Mouse (Mus musculus) embryonic facial prominence, embryonic 11.5 days (tissue): ENCODE data around the gene Ank3. TPM values are rescaled to one million over a fixed set of nuclear protein-coding genes. Genes with fewer than 3 reads are reported as not detected.

Experiments
- ATAC-seq: fragments of 200-750 bp; cut with Nextera tagmentation; replicated peaks from 2 replicates; pipeline ENCODE4 v1.8.0; 2017; ENCODE audit warnings: low read depth; ENCODE audit not compliant: insufficient number of reproducible peaks, low FRiP score, low TSS enrichment
- DNase-seq: peaks from one replicate; pipeline ENCODE4 v3.0.0-alpha.2; 2015; ENCODE audit warnings: low spot score
- H3K27ac ChIP-seq: fragments of 300-500 bp; sonication (generic); replicated peaks from 2 replicates; pipeline ENCODE4 v1.5.1; 2014; ENCODE audit warnings: mild to moderate bottlenecking, low read depth, low read length, control low read depth
- H3K27me3 ChIP-seq: fragments of 300-500 bp; sonication (generic); 2 replicates; pipeline ENCODE4 v1.6.1; 2014; ENCODE audit warnings: mild to moderate bottlenecking, low read length, moderate library complexity, mixed read lengths; ENCODE audit not compliant: control insufficient read depth, insufficient read depth
- H3K36me3 ChIP-seq: fragments of 300-500 bp; sonication (generic); replicated peaks from 2 replicates; pipeline ENCODE4 v1.6.1; 2014; ENCODE audit warnings: low read depth, mild to moderate bottlenecking, low read length, moderate library complexity, mixed read lengths; ENCODE audit not compliant: control insufficient read depth, insufficient read depth
- H3K4me1 ChIP-seq: fragments of 300-500 bp; sonication (generic); 2 replicates; pipeline ENCODE4 v1.6.1; 2014; ENCODE audit warnings: low read length, mixed read lengths; ENCODE audit not compliant: control insufficient read depth, insufficient read depth
- H3K4me2 ChIP-seq: fragments of 300-500 bp; sonication (generic); 2 replicates; pipeline ENCODE4 v1.6.1; 2014; ENCODE audit warnings: low read depth, mild to moderate bottlenecking, control low read depth, low read length, moderate library complexity
- H3K4me3 ChIP-seq: fragments of 300-500 bp; sonication (generic); 2 replicates; pipeline ENCODE4 v1.5.1; 2014; ENCODE audit warnings: low read depth, low read length, control low read depth
- H3K9ac ChIP-seq: fragments of 300-500 bp; sonication (generic); replicated peaks from 2 replicates; pipeline ENCODE4 v1.6.1; 2014; ENCODE audit warnings: mild to moderate bottlenecking, control low read depth, low read length
- H3K9me3 ChIP-seq: fragments of 300-500 bp; sonication (generic); replicated peaks from 2 replicates; pipeline ENCODE4 v1.6.1; 2016; ENCODE audit warnings: mild to moderate bottlenecking, low read length, inconsistent platforms, mixed read lengths; ENCODE audit not compliant: control insufficient read depth
- WGBS: fragments of 180-500 bp; shearing (Covaris S2); extraction: QIAGEN DNeasy Blood & Tissue Kit; methylation state at CpG from one replicate; pipeline ENCODE4 v1.1.7; 2014; 5-methylcytosine and 5-hydroxymethylcytosine counted together
- polyA plus RNA-seq: library from polyadenylated mRNA; unstranded; fragments of >200 nt; fragmentation: Nextera tagmentation; extraction: Ambion mirVana; gene quantifications from 2 replicates; pipeline ENCODE4 v1.2.1, GENCODE M21; 2014

The Ank3 gene
- polyA plus RNA-seq, 1 experiment from 2014 or later = 32.5 TPM

DNA sequence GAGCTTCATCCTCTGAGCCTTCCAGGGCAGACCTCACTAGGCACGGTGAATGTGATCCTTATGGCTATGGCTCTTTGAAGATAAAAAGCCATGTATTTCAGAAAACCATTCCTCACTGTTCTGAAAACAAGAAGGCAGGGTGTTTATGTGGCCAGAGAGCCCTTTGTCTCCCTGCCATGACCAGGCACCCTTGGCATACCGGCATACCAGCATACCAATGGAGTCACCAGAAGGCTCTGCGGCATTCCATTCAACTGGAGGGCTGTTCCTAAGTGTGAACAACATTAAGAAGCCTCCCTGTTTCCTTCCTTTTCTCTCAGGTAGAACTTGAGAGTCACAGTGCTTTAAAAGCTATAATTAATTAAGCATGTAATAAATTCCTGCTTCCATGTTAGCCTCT, 430.7 kb downstream of the Ank3 start:
- no peak overlapping the region for H3K4me3 ChIP-seq
- H3K9me3 ChIP-seq = no peaks in the 10 kb centered on the region
- no peak overlapping the region for H3K4me2 ChIP-seq
- ATAC-seq (no peak), DNase-seq (no peak)
- no peaks in the 10 kb centered on the region for H3K36me3 ChIP-seq
- WGBS = 87% methylated on average over 3 of the region's 3 CpGs
- no peak overlapping the region for H3K27ac ChIP-seq
- H3K4me1 ChIP-seq = no peaks in the 10 kb centered on the region
- H3K9ac ChIP-seq = no peak overlapping the region
- no peaks in the 10 kb centered on the region for H3K27me3 ChIP-seq

DNA sequence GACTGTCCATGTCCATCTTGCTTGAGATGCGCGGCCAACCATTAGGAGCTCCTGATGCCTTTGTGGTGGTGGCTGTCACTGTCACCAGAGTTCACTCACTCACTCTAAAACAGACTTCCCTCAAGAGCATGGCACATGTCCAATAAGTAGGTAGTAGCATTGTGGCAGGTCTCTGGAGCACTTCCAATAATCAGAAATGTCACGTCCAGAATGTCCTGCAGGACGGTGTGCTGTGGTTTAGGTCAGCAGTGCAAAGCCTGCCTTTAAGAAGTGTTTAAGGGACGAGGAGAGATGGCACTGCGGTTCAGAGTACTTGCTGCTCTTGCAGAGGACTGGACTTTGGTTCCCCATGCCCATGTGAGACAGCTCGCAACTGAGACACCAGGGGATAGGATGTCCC, 433.0 kb downstream of the Ank3 start:
- no peaks in the 10 kb centered on the region for H3K36me3 ChIP-seq
- H3K4me1 ChIP-seq = no peaks in the 10 kb centered on the region
- H3K9me3 ChIP-seq = no peaks in the 10 kb centered on the region
- ATAC-seq = no peak
- H3K9ac ChIP-seq = no peak overlapping the region
- H3K4me3 ChIP-seq = no peak overlapping the region
- H3K27ac ChIP-seq = no peak overlapping the region
- DNase-seq = no peak
- no peak overlapping the region for H3K4me2 ChIP-seq
- WGBS = 92% methylated on average over 7 of the region's 7 CpGs
- H3K27me3 ChIP-seq = no peaks in the 10 kb centered on the region

DNA sequence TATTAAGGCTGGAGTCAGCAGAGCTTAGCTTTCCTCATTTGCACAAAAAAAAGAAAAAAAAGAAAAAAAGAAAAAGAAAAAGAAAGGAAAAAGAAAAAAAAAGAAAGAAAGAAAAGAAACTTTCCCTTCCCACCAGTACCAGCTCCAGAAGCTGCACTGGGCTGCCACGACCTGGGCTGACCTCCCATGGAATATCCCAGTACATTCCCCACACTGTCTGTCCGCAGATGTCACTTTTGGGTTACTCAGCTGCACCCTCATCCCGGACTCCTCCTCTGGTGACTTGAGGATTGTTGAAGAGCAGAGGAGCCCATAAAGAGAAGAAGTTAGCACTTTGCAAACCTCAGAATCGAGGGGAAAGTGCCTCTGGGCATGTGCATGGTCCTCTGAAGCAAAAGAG, 433.7 kb downstream of the Ank3 start:
- no peak overlapping the region for H3K27ac ChIP-seq
- H3K4me2 ChIP-seq = no peak overlapping the region
- H3K4me1 ChIP-seq = no peaks in the 10 kb centered on the region
- DNase-seq (no peak), ATAC-seq (no peak)
- H3K36me3 ChIP-seq = no peaks in the 10 kb centered on the region
- no peaks in the 10 kb centered on the region for H3K9me3 ChIP-seq
- 80% methylated on average over 4 of the region's 4 CpGs for WGBS
- no peak overlapping the region for H3K9ac ChIP-seq
- no peak overlapping the region for H3K4me3 ChIP-seq
- H3K27me3 ChIP-seq = no peaks in the 10 kb centered on the region

DNA sequence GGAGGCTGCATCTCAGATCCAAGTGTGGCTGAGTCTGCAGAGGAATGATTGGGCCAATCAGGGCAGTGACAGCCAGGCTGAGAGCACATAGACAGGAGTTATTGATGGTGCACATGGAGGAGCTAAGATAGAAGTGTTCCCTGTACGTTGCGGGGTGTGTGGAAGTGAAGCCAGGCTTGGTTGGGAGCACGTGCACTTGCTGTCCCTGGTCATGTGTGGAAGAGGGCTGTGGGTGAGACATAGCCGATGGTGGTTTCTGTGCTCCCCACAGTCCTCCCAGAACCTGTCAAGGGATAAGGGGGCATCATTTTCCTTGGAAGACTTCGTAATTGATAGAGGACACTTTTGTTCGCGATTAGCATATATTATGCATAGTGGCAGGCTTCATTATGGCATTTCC, 434.2 kb downstream of the Ank3 start:
- Histone ChIP-seq H3K4me1 (no peaks in the 10 kb centered on the region), H3K27me3 (no peaks in the 10 kb centered on the region), H3K36me3 (no peaks in the 10 kb centered on the region), H3K4me3 (no peak overlapping the region), H3K4me2 (no peak overlapping the region), H3K9me3 (no peaks in the 10 kb centered on the region), H3K27ac (no peak overlapping the region), H3K9ac (no peak overlapping the region)
- ATAC-seq (no peak), DNase-seq (no peak)
- WGBS = 94% methylated on average over 7 of the region's 7 CpGs

DNA sequence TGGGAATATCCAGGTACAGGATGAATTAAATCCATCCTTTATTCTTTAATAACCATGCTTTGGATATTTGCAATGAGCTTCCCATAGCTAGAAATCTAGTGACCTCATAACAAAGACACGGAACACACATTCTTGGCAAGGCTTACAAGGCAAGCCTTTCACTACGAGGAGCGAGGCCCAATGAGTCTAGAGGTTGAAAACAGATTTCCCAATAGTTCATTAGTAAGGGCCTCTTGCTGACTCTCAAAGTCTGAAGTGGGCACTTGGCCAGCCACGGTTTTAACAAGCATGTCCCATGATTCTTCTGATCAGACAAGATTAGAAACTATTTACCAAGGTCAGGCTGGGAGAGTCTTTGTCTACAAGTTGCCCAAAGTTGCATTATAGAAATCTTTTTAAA, 436.1 kb downstream of the Ank3 start:
- ATAC-seq = no peak
- Histone ChIP-seq H3K27ac (no peak overlapping the region), H3K4me2 (no peak overlapping the region), H3K27me3 (no peaks in the 10 kb centered on the region), H3K36me3 (no peaks in the 10 kb centered on the region), H3K9ac (no peak overlapping the region), H3K4me3 (no peak overlapping the region), H3K4me1 (no peaks in the 10 kb centered on the region), H3K9me3 (no peaks in the 10 kb centered on the region)
- DNase-seq = no peak
- 88% methylated on average over 4 of the region's 4 CpGs for WGBS

DNA sequence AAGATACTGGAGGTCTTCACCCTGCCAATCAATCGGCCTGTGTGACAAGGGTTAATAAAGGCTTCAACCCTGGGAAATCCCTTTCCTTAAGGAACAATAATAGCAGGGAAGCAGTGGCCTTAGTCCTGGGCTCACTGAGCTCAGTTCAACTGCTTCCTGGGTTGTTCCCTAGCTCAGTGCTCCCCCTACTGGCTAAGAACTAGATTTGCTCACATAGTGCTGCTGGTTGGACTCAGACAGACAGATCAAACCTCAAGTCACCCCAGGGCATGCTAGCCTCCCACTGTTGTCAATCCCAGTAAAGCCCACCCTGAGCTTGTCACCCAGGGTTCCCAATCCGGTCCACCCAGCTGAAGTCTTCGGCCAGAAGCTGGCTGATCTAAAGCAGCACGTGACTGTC, 447.2 kb downstream of the Ank3 start:
- ATAC-seq = no peak
- 23% methylated on average over 4 of the region's 4 CpGs for WGBS

DNA sequence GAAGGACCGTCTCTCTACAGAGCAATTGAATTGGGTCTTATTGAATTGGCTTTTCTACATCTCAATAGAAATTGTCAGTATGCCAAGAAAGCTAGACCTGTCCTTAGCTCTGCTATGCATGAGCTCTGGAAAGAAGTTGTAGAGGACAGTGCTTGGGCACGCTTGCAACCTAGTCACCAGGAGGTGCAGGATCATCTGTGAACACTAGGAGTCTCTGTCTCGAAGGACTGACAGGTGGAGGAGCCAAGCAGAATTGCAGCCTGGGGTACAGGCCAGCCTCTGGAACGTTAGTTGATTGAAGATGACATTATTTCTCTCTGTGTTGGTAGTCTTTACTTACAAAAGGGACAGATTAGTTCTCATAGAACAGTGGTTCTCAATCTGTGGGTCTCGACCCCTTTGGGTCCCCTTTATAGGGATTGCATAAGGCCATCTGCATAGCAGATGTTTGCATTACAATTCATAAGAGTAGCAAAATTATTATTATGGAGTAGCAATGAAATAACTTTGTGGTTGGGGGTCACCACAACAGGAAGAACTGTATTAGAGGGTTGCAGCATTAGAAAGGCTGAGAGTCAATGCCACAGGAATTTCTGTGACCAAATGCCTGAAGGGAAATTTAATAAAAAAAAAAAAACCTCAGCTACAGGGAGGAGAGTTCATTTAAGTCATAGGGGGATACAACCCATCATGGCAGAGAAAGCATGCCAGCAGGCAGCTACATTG, 454.0 kb downstream of the Ank3 start:
- H3K4me2 ChIP-seq = no peak overlapping the region
- no peak overlapping the region for H3K9ac ChIP-seq
- no peaks in the 10 kb centered on the region for H3K27me3 ChIP-seq
- 57% methylated on average over 5 of the region's 5 CpGs for WGBS
- H3K4me3 ChIP-seq = no peak overlapping the region
- no peaks in the 10 kb centered on the region for H3K36me3 ChIP-seq
- H3K9me3 ChIP-seq = no peaks in the 10 kb centered on the region
- DNase-seq (peak; percentile 1), ATAC-seq (no peak)
- no peak overlapping the region for H3K27ac ChIP-seq
- no peaks in the 10 kb centered on the region for H3K4me1 ChIP-seq

More for the DNA sequence above, 447.2 kb downstream of the Ank3 start:
- Histone ChIP-seq H3K4me3 (no peak overlapping the region), H3K27ac (no peak overlapping the region), H3K4me2 (no peak overlapping the region), H3K27me3 (no peaks in the 10 kb centered on the region), H3K36me3 (no peaks in the 10 kb centered on the region), H3K9ac (no peak overlapping the region), H3K4me1 (no peaks in the 10 kb centered on the region), H3K9me3 (no peaks in the 10 kb centered on the region)
- peak; percentile 83 for DNase-seq

DNA sequence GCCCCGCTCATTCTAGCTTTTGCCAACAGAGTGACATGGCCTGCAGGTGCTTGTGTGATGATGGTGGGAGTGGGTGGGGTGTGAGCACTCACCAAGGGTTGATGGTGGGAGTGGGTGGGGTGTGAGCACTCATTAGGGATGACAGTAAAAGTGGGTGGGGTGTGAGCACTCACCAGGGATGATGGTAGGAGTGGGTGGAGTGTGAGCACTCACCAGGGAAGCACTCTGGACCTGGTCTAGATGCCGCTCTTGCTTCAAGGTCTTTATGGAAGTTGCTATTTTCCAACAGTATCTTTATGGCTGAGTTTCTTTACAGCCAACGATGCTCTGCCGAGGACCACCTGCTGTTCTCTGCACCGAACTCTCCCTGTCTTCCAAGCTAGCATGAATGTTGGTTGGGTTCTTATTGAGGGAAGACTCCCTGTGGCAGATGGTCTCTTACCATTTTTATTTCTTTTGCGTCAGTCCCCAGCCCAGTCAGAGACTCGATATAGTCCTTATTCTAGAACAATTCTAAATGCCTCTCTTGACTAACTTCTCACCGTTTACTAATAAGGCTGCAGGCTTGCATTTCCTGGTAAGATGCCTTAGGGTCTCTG, 456.1 kb downstream of the Ank3 start:
- Histone ChIP-seq H3K4me3 (no peak overlapping the region), H3K4me1 (no peaks in the 10 kb centered on the region), H3K9ac (no peak overlapping the region), H3K9me3 (no peaks in the 10 kb centered on the region), H3K27ac (no peak overlapping the region), H3K27me3 (no peaks in the 10 kb centered on the region), H3K36me3 (no peaks in the 10 kb centered on the region), H3K4me2 (no peak overlapping the region)
- WGBS = 90% methylated on average over 8 of the region's 8 CpGs
- DNase-seq = no peak
- ATAC-seq = no peak
